Mouse (Mus musculus): ENCODE measurements around the gene Ccnj.

DNA sequence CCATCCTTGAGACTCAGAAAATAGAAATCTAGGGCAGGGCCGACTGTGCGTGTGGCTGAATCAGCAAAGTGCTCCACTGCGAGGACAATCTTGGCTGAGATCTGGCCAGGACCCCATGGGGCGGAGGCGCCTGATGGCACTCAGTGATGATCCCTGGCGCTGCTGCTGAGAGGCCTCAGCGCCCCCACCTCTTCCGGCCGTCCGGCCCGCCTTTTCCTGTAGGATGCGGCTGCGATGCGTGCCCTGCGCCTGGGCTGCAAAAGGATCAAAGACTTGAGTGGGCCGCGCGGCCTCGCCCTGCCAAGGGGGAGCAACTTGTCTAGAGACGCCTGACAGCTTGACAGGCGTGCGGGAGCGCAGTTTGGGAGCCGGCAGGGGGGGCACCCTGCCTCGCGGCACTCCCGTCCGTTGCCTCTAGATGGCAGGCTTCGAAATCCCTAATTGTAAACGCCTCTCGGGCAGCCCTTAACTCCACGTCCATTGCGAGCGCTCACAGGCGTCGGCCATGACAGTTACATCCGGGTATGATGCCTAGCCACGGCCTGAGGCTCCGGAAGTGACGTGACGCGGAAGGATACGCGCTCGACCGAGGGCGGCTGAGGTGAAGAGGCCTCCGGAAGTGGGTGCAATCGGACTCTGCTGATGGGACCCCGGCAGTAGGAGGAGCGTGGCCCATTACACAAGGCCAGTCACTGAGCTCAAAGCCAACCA lies 42.0 kb downstream of the Ccnj start:
- TF ChIP-seq CTCF (IDR thresholded peaks at IDR 0.05; ENCODE audit: low read depth) (peak; percentile 51), EP300 (IDR thresholded peaks at IDR 0.05; ENCODE audit: low read depth) (no peak)
